Mouse (Mus musculus) embryonic fibroblast, embryonic 13.5 days (primary cell): ENCODE data around the gene Ptprcap. TPM values are rescaled to one million over a fixed set of nuclear protein-coding genes. Genes with fewer than 3 reads are reported as not detected.

Source experiments
- H3K27ac ChIP-seq: 2 replicates; pipeline ENCODE4 v1.5.1; 2012; ENCODE audit warnings: low read length, control low read depth, inconsistent platforms; ENCODE audit not compliant: insufficient read depth
- H3K4me1 ChIP-seq: 2 replicates; pipeline ENCODE4 v1.6.1; 2011; ENCODE audit warnings: low read length; ENCODE audit not compliant: control insufficient read depth, insufficient read depth
- H3K4me3 ChIP-seq: 2 replicates; pipeline ENCODE4 v1.5.1; 2011; ENCODE audit warnings: mild to moderate bottlenecking, control low read depth, low read length; ENCODE audit not compliant: insufficient read depth
- CTCF ChIP-seq: IDR thresholded peaks from 2 replicates; pipeline ENCODE4 v1.5.1; 2011; ENCODE audit warnings: mild to moderate bottlenecking, control low read depth, low read length, moderate library complexity, borderline replicate concordance; ENCODE audit not compliant: insufficient read depth
- POLR2A ChIP-seq: IDR thresholded peaks from 2 replicates; pipeline ENCODE4 v1.6.1; 2011; ENCODE audit warnings: low read depth, mild to moderate bottlenecking, control low read depth, low read length, moderate library complexity
- polyA plus RNA-seq: library from polyadenylated mRNA; stranded (reverse); fragments of >200 nt; gene quantifications from 2 replicates; pipeline ENCODE4 v1.2.4, GENCODE M21; 2011; ENCODE audit warnings: low read depth; ENCODE audit not compliant: missing spikeins, insufficient read length

Ptprcap gene
- polyA plus RNA-seq, 1 experiment: not detected

GRCm38 (mm10) chr19:4147022-4147405 lies 6.4 kb upstream of the Ptprcap start:
- TF ChIP-seq CTCF (no peak), POLR2A (no peak)
- Histone ChIP-seq H3K4me1 (no peaks in the 10 kb centered on the region), H3K4me3 (no peak overlapping the region), H3K27ac (no peak overlapping the region)

GRCm38 (mm10) chr19:4147782-4148490 lies 5.5 kb upstream of the Ptprcap start:
- TF ChIP-seq CTCF: no peak
- no peak for TF ChIP-seq POLR2A
- H3K27ac ChIP-seq: no peak overlapping the region
- H3K4me1 ChIP-seq: no peaks in the 10 kb centered on the region
- H3K4me3 ChIP-seq: peak overlapping the region; percentile 17; the same call in 1 of the 2 replicates

- peak within 1 kb of the TSS; percentile 88 for H3K4me3 ChIP-seq
- H3K4me1 ChIP-seq: no peaks in the 10 kb centered on the region
- H3K27ac ChIP-seq: no peak within 1 kb of the TSS
- TF ChIP-seq CTCF (no peak), POLR2A (peak; percentile 81)
Observed at GRCm38 (mm10) chr19:4148491-4148806, 5.0 kb upstream of the Ptprcap start, which contains the start of gene Coro1b. Gene Coro1b (plus strand): TSS chr19:4148619.

- Histone ChIP-seq H3K4me1 (no peaks in the 10 kb centered on the region), H3K27ac (no peak overlapping the region), H3K4me3 (peak overlapping the region; percentile 88)
- no peak for TF ChIP-seq CTCF
- TF ChIP-seq POLR2A: no peak
Observed at GRCm38 (mm10) chr19:4148819-4149218, 4.6 kb upstream of the Ptprcap start.

GRCm38 (mm10) chr19:4149283-4149682 lies 4.1 kb upstream of the Ptprcap start:
- Histone ChIP-seq H3K4me3 (peak overlapping the region; percentile 88), H3K4me1 (no peaks in the 10 kb centered on the region), H3K27ac (no peak overlapping the region)
- TF ChIP-seq POLR2A (no peak), CTCF (no peak)

GRCm38 (mm10) chr19:4149764-4150461 lies 3.5 kb upstream of the Ptprcap start:
- Histone ChIP-seq H3K4me1 (no peaks in the 10 kb centered on the region), H3K27ac (no peak overlapping the region), H3K4me3 (peak overlapping the region; percentile 88)
- TF ChIP-seq POLR2A: no peak
- TF ChIP-seq CTCF: no peak

- Histone ChIP-seq H3K27ac (no peak overlapping the region), H3K4me1 (no peaks in the 10 kb centered on the region), H3K4me3 (no peak overlapping the region)
- TF ChIP-seq POLR2A: no peak
- no peak for TF ChIP-seq CTCF
Observed at GRCm38 (mm10) chr19:4150567-4151487, 2.6 kb upstream of the Ptprcap start.

GRCm38 (mm10) chr19:4151488-4151860 lies 1.9 kb upstream of the Ptprcap start:
- no peaks in the 10 kb centered on the region for H3K4me1 ChIP-seq
- no peak overlapping the region for H3K27ac ChIP-seq
- TF ChIP-seq CTCF (no peak), POLR2A (no peak)
- no peak overlapping the region for H3K4me3 ChIP-seq

GRCm38 (mm10) chr19:4151898-4152297 lies 1.5 kb upstream of the Ptprcap start:
- no peaks in the 10 kb centered on the region for H3K4me1 ChIP-seq
- TF ChIP-seq CTCF (no peak), POLR2A (no peak)

More at GRCm38 (mm10) chr19:4151898-4152297, 1.5 kb upstream of the Ptprcap start:
- Histone ChIP-seq H3K27ac (no peak overlapping the region), H3K4me3 (no peak overlapping the region)
